Mouse (Mus musculus) hindbrain, embryonic 16.5 days (tissue): ENCODE data around the gene Nr1h2. TPM values are rescaled to one million over a fixed set of nuclear protein-coding genes. Genes with fewer than 3 reads are reported as not detected.

Source experiments
- ATAC-seq: fragments of 200-750 bp; cut with Nextera tagmentation; 2 replicates; pipeline ENCODE4 v1.8.0; 2017; ENCODE audit warnings: moderate TSS enrichment, moderate library complexity
- H3K27ac ChIP-seq: fragments of 300-500 bp; sonication (generic); 2 replicates; pipeline ENCODE4 v1.5.1; 2014; ENCODE audit warnings: low read depth, mild to moderate bottlenecking, control low read depth, low read length, moderate library complexity
- H3K27me3 ChIP-seq: fragments of 300-500 bp; sonication (generic); replicated peaks from 2 replicates; pipeline ENCODE4 v1.6.1; 2014; ENCODE audit warnings: low read length; ENCODE audit not compliant: control insufficient read depth, insufficient read depth
- H3K36me3 ChIP-seq: fragments of 300-500 bp; sonication (generic); 2 replicates; pipeline ENCODE4 v1.6.1; 2014; ENCODE audit warnings: mild to moderate bottlenecking, low read length, moderate library complexity, mixed read lengths; ENCODE audit not compliant: control insufficient read depth, insufficient read depth
- H3K4me1 ChIP-seq: fragments of 300-500 bp; sonication (generic); 2 replicates; pipeline ENCODE4 v1.6.1; 2014; ENCODE audit warnings: low read depth, low read length; ENCODE audit not compliant: control insufficient read depth, insufficient read depth
- H3K4me2 ChIP-seq: fragments of 300-500 bp; sonication (generic); 2 replicates; pipeline ENCODE4 v1.6.1; 2014; ENCODE audit warnings: mild to moderate bottlenecking, low read length, control low read depth, moderate library complexity
- H3K4me3 ChIP-seq: fragments of 300-500 bp; sonication (generic); 2 replicates; pipeline ENCODE4 v1.5.1; 2014; ENCODE audit warnings: mild to moderate bottlenecking, low read length, control low read depth, moderate library complexity
- H3K9ac ChIP-seq: fragments of 300-500 bp; sonication (generic); 2 replicates; pipeline ENCODE4 v1.6.1; 2014; ENCODE audit warnings: low read depth, mild to moderate bottlenecking, control low read depth, low read length, moderate library complexity
- H3K9me3 ChIP-seq: fragments of 300-500 bp; sonication (generic); 2 replicates; pipeline ENCODE4 v1.6.1; 2014; ENCODE audit warnings: mild to moderate bottlenecking, low read length, moderate library complexity; ENCODE audit not compliant: control insufficient read depth
- WGBS: fragments of 180-500 bp; shearing (Covaris S2); extraction: QIAGEN DNeasy Blood & Tissue Kit; methylation state at CpG from one replicate; pipeline ENCODE4 v1.1.7; 2014; 5-methylcytosine and 5-hydroxymethylcytosine counted together
- polyA plus RNA-seq: library from polyadenylated mRNA; unstranded; fragments of >200 nt; fragmentation: Nextera tagmentation; extraction: Ambion mirVana; gene quantifications from 2 replicates; pipeline ENCODE4 v1.2.1, GENCODE M21; 2015

Nr1h2 gene
- polyA plus RNA-seq, 1 experiment from 2014 or later: 62.0 TPM

GRCm38 (mm10) chr7:44530507-44530906 is 23.2 kb downstream of the Nr1h2 start:
- no peak overlapping the region for H3K4me2 ChIP-seq
- H3K36me3 ChIP-seq: no peaks in the 10 kb centered on the region
- no peak overlapping the region for H3K9ac ChIP-seq
- H3K4me1 ChIP-seq: peaks cover 7% of the 10 kb centered on the region; the same call in 1 of the 2 replicates
- H3K27ac ChIP-seq: no peak overlapping the region
- H3K4me3 ChIP-seq: no peak overlapping the region
- no peak for ATAC-seq
- 77% methylated on average over 3 of the region's 3 CpGs for WGBS
- no peaks in the 10 kb centered on the region for H3K9me3 ChIP-seq
- 0 out of 2 replicates have a peak, but pooled peaks cover 4% of the 10 kb centered on the region for H3K27me3 ChIP-seq

GRCm38 (mm10) chr7:44529518-44529917 is 24.2 kb downstream of the Nr1h2 start:
- Histone ChIP-seq H3K4me2 (no peak overlapping the region), H3K36me3 (no peaks in the 10 kb centered on the region), H3K4me1 (peaks cover 7% of the 10 kb centered on the region; the same call in 1 of the 2 replicates), H3K9ac (no peak overlapping the region), H3K4me3 (no peak overlapping the region), H3K27ac (no peak overlapping the region), H3K9me3 (no peaks in the 10 kb centered on the region), H3K27me3 (peaks cover 5% of the 10 kb centered on the region)
- 66% methylated on average over 5 of the region's 5 CpGs for WGBS
- no peak for ATAC-seq

- peak overlapping the region; percentile 44 for H3K4me3 ChIP-seq
- ATAC-seq: peak; percentile 59; the same call in 1 of the 2 replicates
- peaks cover 14% of the 10 kb centered on the region for H3K27me3 ChIP-seq
- no peaks in the 10 kb centered on the region for H3K36me3 ChIP-seq
- H3K9me3 ChIP-seq: no peaks in the 10 kb centered on the region
- H3K27ac ChIP-seq: peak overlapping the region; percentile 17; the same call in 1 of the 2 replicates
- peak overlapping the region; percentile 85 for H3K4me2 ChIP-seq
- peak overlapping the region; percentile 69 for H3K9ac ChIP-seq
- peaks cover 7% of the 10 kb centered on the region; the same call in 1 of the 2 replicates for H3K4me1 ChIP-seq
- WGBS: 5% methylated on average over 40 of the region's 40 CpGs
These were observed 26.0 kb downstream of the Nr1h2 start for GRCm38 (mm10) chr7:44527483-44528398.

GRCm38 (mm10) chr7:44526414-44527154 is 27.2 kb downstream of the Nr1h2 start:
- H3K9ac ChIP-seq: no peak overlapping the region
- H3K4me2 ChIP-seq: no peak overlapping the region
- H3K27me3 ChIP-seq: peaks cover 21% of the 10 kb centered on the region
- WGBS: 91% methylated on average over 14 of the region's 14 CpGs
- ATAC-seq: no peak
- H3K4me3 ChIP-seq: no peak overlapping the region
- H3K27ac ChIP-seq: no peak overlapping the region
- peaks cover 10% of the 10 kb centered on the region; the same call in 1 of the 2 replicates for H3K4me1 ChIP-seq
- H3K9me3 ChIP-seq: no peaks in the 10 kb centered on the region
- no peaks in the 10 kb centered on the region for H3K36me3 ChIP-seq

GRCm38 (mm10) chr7:44525126-44525832 is 28.5 kb downstream of the Nr1h2 start:
- 9% methylated on average over 22 of the region's 22 CpGs for WGBS
- Histone ChIP-seq H3K4me1 (peaks cover 10% of the 10 kb centered on the region; the same call in 1 of the 2 replicates), H3K36me3 (no peaks in the 10 kb centered on the region), H3K9ac (peak overlapping the region; percentile 24; the same call in 1 of the 2 replicates), H3K4me2 (peak overlapping the region; percentile 30), H3K27me3 (peaks cover 21% of the 10 kb centered on the region), H3K4me3 (no peak overlapping the region), H3K27ac (no peak overlapping the region), H3K9me3 (no peaks in the 10 kb centered on the region)
- ATAC-seq: no peak

GRCm38 (mm10) chr7:44524502-44524901 is 29.2 kb downstream of the Nr1h2 start, which contains the start of gene Mybpc2:
Mybpc2 (minus strand) TSS chr7:44524656.
- peaks cover 21% of the 10 kb centered on the region for H3K27me3 ChIP-seq
- H3K9me3 ChIP-seq: no peaks in the 10 kb centered on the region
- no peaks in the 10 kb centered on the region for H3K36me3 ChIP-seq
- no peak within 1 kb of the TSS for H3K4me3 ChIP-seq
- no peak for ATAC-seq
- H3K4me2 ChIP-seq: peak within 1 kb of the TSS; percentile 30
- no peak within 1 kb of the TSS for H3K27ac ChIP-seq
- peaks cover 10% of the 10 kb centered on the region; the same call in 1 of the 2 replicates for H3K4me1 ChIP-seq
- H3K9ac ChIP-seq: peak within 1 kb of the TSS; percentile 24; the same call in 1 of the 2 replicates
- WGBS: 35% methylated on average over 12 of the region's 12 CpGs

GRCm38 (mm10) chr7:44523056-44523455 is 30.7 kb downstream of the Nr1h2 start:
- H3K4me1 ChIP-seq: peaks cover 7% of the 10 kb centered on the region; the same call in 1 of the 2 replicates
- H3K36me3 ChIP-seq: no peaks in the 10 kb centered on the region
- WGBS: 87% methylated on average over 2 of the region's 2 CpGs
- H3K9ac ChIP-seq: no peak overlapping the region
- ATAC-seq: no peak
- no peak overlapping the region for H3K4me2 ChIP-seq
- H3K27ac ChIP-seq: no peak overlapping the region
- no peak overlapping the region for H3K4me3 ChIP-seq
- no peaks in the 10 kb centered on the region for H3K9me3 ChIP-seq
- H3K27me3 ChIP-seq: peaks cover 17% of the 10 kb centered on the region

GRCm38 (mm10) chr7:44521710-44522109 is 32.0 kb downstream of the Nr1h2 start:
- no peaks in the 10 kb centered on the region for H3K9me3 ChIP-seq
- no peak overlapping the region for H3K4me3 ChIP-seq
- WGBS: 2% methylated on average over 20 of the region's 20 CpGs
- peak overlapping the region; percentile 12 for H3K4me2 ChIP-seq
- H3K27me3 ChIP-seq: peaks cover 17% of the 10 kb centered on the region
- no peaks in the 10 kb centered on the region for H3K36me3 ChIP-seq
- no peak overlapping the region for H3K27ac ChIP-seq
- no peak for ATAC-seq
- H3K9ac ChIP-seq: no peak overlapping the region
- H3K4me1 ChIP-seq: peaks cover 3% of the 10 kb centered on the region; the same call in 1 of the 2 replicates
